ENCODE assay signal across 10 mouse cellular contexts in genomic region chr1:191253636-191254035, GRCm38 (mm10).
"Had no signal": no experiment of that assay in that cellular context is flagged by ENCODE, and none has a peak within 500 bp of the region (broad histone marks: within the 10 kb centered on the region; RNA-seq: fewer than 3 reads in every experiment).

No protein-coding gene starts in this region.

- H3K27ac ChIP-seq: kidney, postnatal 0 days; limb, embryonic 15.5 days; liver, embryonic 12.5 days; midbrain, embryonic 13.5 days; neural tube, embryonic 15.5 days had no signal

- H3K4me1 ChIP-seq: midbrain, embryonic 13.5 days; neural tube, embryonic 15.5 days had no signal

- DNase-seq: layer of hippocampus, postnatal 36 days; spleen, adult 18-20 months; thymus, adult 18-20 months; thymus, postnatal 14 days had no signal

- H3K9ac ChIP-seq: limb, embryonic 15.5 days; liver, embryonic 12.5 days; midbrain, embryonic 13.5 days; neural tube, embryonic 15.5 days had no signal

- H3K9me3 ChIP-seq: limb, embryonic 15.5 days; liver, embryonic 12.5 days; midbrain, embryonic 13.5 days; neural tube, embryonic 15.5 days had no signal

- H3K27me3 ChIP-seq: limb, embryonic 15.5 days; midbrain, embryonic 13.5 days; neural tube, embryonic 15.5 days had no signal

- H3K4me3 ChIP-seq: limb, embryonic 15.5 days; liver, embryonic 12.5 days; midbrain, embryonic 13.5 days; myocyte; neural tube, embryonic 15.5 days had no signal

- H3K4me2 ChIP-seq: limb, embryonic 15.5 days; liver, embryonic 12.5 days; midbrain, embryonic 13.5 days; neural tube, embryonic 15.5 days had no signal

- ATAC-seq: liver, embryonic 12.5 days; midbrain, embryonic 13.5 days had no signal

- H3K36me3 ChIP-seq: limb, embryonic 15.5 days; liver, embryonic 12.5 days; midbrain, embryonic 13.5 days; neural tube, embryonic 15.5 days had no signal
